Mouse (Mus musculus) MEL (cell line): ENCODE data around the gene Cdk2ap1.

Source experiments
- CTCF ChIP-seq, 3 experiments: IDR thresholded peaks in 2 of 3; conservative IDR thresholded peaks in 1 of 3; 2 replicates each; pipeline ENCODE4 v1.5.1; 2011 to 2012; ENCODE audit warnings: low read length in 3 of 3, low read depth in 2 of 3, mild to moderate bottlenecking in 2 of 3, improper control_type of control experiment in 1 of 3, inconsistent platforms in 1 of 3, mixed read lengths in 1 of 3, moderate library complexity in 1 of 3; ENCODE audit not compliant: control insufficient read depth in 1 of 3, insufficient read depth in 1 of 3, poor library complexity in 1 of 3, severe bottlenecking in 1 of 3
- E2F4 ChIP-seq: IDR thresholded peaks from 2 replicates; pipeline ENCODE4 v1.6.1; 2011; ENCODE audit warnings: low read depth, low read length, improper control_type of control experiment, borderline replicate concordance
- ELF1 ChIP-seq: IDR thresholded peaks from 2 replicates; pipeline ENCODE4 v1.6.1; 2014; ENCODE audit warnings: low read depth, mild to moderate bottlenecking, inconsistent platforms, low read length, improper control_type of control experiment, moderate library complexity
- EP300 ChIP-seq, 2 experiments: IDR thresholded peaks; 2 replicates each; pipeline ENCODE4 v1.6.1; 2011; ENCODE audit warnings: improper control_type of control experiment in 2 of 2, low read length in 2 of 2, low read depth in 1 of 2, mild to moderate bottlenecking in 1 of 2
- GATA1 ChIP-seq: IDR thresholded peaks from 2 replicates; pipeline ENCODE4 v1.6.1; 2011; ENCODE audit warnings: low read depth, low read length, improper control_type of control experiment
- JUND ChIP-seq: IDR thresholded peaks from 2 replicates; pipeline ENCODE4 v1.6.1; 2011; ENCODE audit warnings: low read depth, mild to moderate bottlenecking, improper control_type of control experiment, low read length
- MAX ChIP-seq: IDR thresholded peaks from 2 replicates; pipeline ENCODE4 v1.6.1; 2011; ENCODE audit warnings: low read length, improper control_type of control experiment
- NRF1 ChIP-seq: IDR thresholded peaks from 2 replicates; pipeline ENCODE4 v1.6.1; 2014; ENCODE audit warnings: low read depth, mild to moderate bottlenecking, inconsistent platforms, low read length, improper control_type of control experiment, moderate library complexity; ENCODE audit not compliant: poor library complexity, insufficient read depth, severe bottlenecking
- POLR2A ChIP-seq, 2 experiments: IDR thresholded peaks; 2 replicates each; pipeline ENCODE4 v1.6.1; 2011 to 2012; ENCODE audit warnings: low read length in 2 of 2, mild to moderate bottlenecking in 2 of 2, control low read depth in 1 of 2, improper control_type of control experiment in 1 of 2, low read depth in 1 of 2, moderate library complexity in 1 of 2; ENCODE audit not compliant: control insufficient read depth in 1 of 2, insufficient read depth in 1 of 2, poor library complexity in 1 of 2
- POLR2AphosphoS5 ChIP-seq: IDR thresholded peaks from 2 replicates; pipeline ENCODE4 v1.6.1; 2012; ENCODE audit warnings: low read depth, borderline replicate concordance, mild to moderate bottlenecking, inconsistent platforms, low read length, moderate library complexity, mixed read lengths
- SMC3 ChIP-seq: IDR thresholded peaks from 2 replicates; pipeline ENCODE4 v1.6.1; 2011; ENCODE audit warnings: low read depth, low read length, improper control_type of control experiment
- USF2 ChIP-seq, 2 experiments: IDR thresholded peaks; 2 replicates each; pipeline ENCODE4 v1.6.1; 2011 to 2012; ENCODE audit warnings: improper control_type of control experiment in 2 of 2, low read length in 2 of 2, borderline replicate concordance in 1 of 2, inconsistent platforms in 1 of 2, low read depth in 1 of 2, mild to moderate bottlenecking in 1 of 2; ENCODE audit not compliant: insufficient read depth in 1 of 2
- ZNF384 ChIP-seq: IDR thresholded peaks from 2 replicates; pipeline ENCODE4 v1.6.1; 2012; ENCODE audit warnings: low read depth, mild to moderate bottlenecking, inconsistent platforms, low read length, improper control_type of control experiment

- TF ChIP-seq POLR2A (IDR thresholded peaks at IDR 0.05; ENCODE audit: control insufficient read depth in 1 of 2, insufficient read depth in 1 of 2, low read depth in 1 of 2, low read length in 2 of 2, poor library complexity in 1 of 2): no peak
- no peak for TF ChIP-seq NRF1
- no peak for TF ChIP-seq MAX
- no peak for TF ChIP-seq ELF1
- TF ChIP-seq CTCF (IDR thresholded peaks at IDR 0.05 in 2 of 3, conservative IDR thresholded peaks at IDR 0.05 in 1 of 3; ENCODE audit: control insufficient read depth in 1 of 3, insufficient read depth in 1 of 3, low read depth in 2 of 3, low read length in 3 of 3, poor library complexity in 1 of 3, severe bottlenecking in 1 of 3): no peak
- TF ChIP-seq EP300 (IDR thresholded peaks at IDR 0.05; ENCODE audit: low read depth in 1 of 2, low read length in 2 of 2): no peak
- no peak for TF ChIP-seq ZNF384
- no peak for TF ChIP-seq POLR2AphosphoS5
- TF ChIP-seq SMC3: no peak
- TF ChIP-seq GATA1: no peak
- TF ChIP-seq USF2 (IDR thresholded peaks at IDR 0.05; ENCODE audit: borderline replicate concordance in 1 of 2, insufficient read depth in 1 of 2, low read depth in 1 of 2, low read length in 2 of 2): no peak
- TF ChIP-seq JUND: no peak
- TF ChIP-seq E2F4: no peak
Measured at GRCm38 (mm10) chr5:124310091-124310490, 52.8 kb downstream of the Cdk2ap1 start.
